Mouse (Mus musculus) v-Abl transformed pro-B cells (cell line): Measurements from ENCODE around the gene Dynlrb2.

ENCODE experiments used
- in situ Hi-C, 2 experiments: fragments of 400-800 bp; cut with MboI; formaldehyde crosslinking; loops; one replicate each; pipeline ENCODE4 v1.15.1; 2025; ENCODE audit not compliant: unreplicated experiment in 2 of 2

Dynlrb2 gene

GRCm38 (mm10) chr8:116536786-116537185 lies 32.0 kb downstream of the Dynlrb2 start:
- in situ Hi-C loops, result no loop called here

DNA sequence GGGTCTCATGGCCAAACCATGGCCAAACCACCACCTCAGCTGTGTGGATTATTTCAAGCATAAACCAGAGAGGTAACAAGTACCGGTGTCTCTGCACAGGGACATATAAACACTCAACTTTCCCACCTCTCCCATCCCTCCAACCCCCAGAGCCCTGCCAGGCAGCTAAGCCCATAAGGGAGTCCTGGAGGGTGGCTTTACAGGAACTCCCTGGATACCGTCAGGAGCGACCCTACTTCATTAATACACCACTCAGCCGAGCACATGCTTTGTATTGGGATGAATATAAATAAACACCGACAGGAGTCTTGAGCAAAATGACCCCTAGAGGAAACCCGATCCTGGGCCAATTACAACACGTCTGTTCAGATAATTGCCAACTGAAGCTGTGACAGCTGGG lies 34.0 kb downstream of the Dynlrb2 start:
- in situ Hi-C loops, result no loop called here

GRCm38 (mm10) chr8:116540136-116540535 lies 35.4 kb downstream of the Dynlrb2 start:
- in situ Hi-C loops, result no loop called here

GRCm38 (mm10) chr8:116542842-116543241 lies 38.1 kb downstream of the Dynlrb2 start:
- in situ Hi-C loops, result no loop called here

DNA sequence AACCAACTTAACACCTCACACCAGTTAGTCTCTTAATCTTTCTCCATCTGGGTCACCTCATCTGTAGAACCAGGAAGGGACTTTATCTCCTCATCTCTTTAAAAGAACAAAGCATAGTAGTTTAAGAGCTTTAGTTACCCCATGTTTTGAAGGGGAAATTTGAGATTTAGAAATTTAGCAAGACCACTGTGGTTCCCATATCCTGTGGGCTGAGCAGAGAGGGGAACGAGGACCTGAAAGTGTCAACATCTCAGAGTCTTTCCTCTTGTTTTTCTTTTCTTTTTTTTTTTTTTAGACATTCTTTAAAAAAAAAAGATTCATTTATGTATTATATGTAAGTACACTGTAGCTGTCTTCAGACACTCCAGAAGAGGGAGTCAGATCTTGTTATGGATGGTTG lies 38.6 kb downstream of the Dynlrb2 start:
- in situ Hi-C loops, result no loop called here

GRCm38 (mm10) chr8:116552255-116552654 lies 47.5 kb downstream of the Dynlrb2 start:
- in situ Hi-C loops, result no loop called here

GRCm38 (mm10) chr8:116552778-116553177 lies 48.0 kb downstream of the Dynlrb2 start:
- in situ Hi-C loops, result no loop called here
